Mouse (Mus musculus) urinary bladder, postnatal 0 days (tissue): Measurements from ENCODE around the gene Tnks1bp1. TPM values are rescaled to one million over a fixed set of nuclear protein-coding genes. Genes with fewer than 3 reads are reported as not detected.

Source experiments
- polyA plus RNA-seq: library from polyadenylated mRNA; unstranded; fragments of >200 nt; fragmentation: Nextera tagmentation; extraction: Ambion mirVana; gene quantifications from 2 replicates; pipeline ENCODE4 v1.2.1, GENCODE M21; 2015

Tnks1bp1 gene
- polyA plus RNA-seq, result 33.8 and 45.0 TPM in 2 replicates

GRCm38 (mm10) chr2:85047596-85048167, at the start of gene Tnks1bp1:
Tnks1bp1 (plus strand) TSS chr2:85048022.

DNA sequence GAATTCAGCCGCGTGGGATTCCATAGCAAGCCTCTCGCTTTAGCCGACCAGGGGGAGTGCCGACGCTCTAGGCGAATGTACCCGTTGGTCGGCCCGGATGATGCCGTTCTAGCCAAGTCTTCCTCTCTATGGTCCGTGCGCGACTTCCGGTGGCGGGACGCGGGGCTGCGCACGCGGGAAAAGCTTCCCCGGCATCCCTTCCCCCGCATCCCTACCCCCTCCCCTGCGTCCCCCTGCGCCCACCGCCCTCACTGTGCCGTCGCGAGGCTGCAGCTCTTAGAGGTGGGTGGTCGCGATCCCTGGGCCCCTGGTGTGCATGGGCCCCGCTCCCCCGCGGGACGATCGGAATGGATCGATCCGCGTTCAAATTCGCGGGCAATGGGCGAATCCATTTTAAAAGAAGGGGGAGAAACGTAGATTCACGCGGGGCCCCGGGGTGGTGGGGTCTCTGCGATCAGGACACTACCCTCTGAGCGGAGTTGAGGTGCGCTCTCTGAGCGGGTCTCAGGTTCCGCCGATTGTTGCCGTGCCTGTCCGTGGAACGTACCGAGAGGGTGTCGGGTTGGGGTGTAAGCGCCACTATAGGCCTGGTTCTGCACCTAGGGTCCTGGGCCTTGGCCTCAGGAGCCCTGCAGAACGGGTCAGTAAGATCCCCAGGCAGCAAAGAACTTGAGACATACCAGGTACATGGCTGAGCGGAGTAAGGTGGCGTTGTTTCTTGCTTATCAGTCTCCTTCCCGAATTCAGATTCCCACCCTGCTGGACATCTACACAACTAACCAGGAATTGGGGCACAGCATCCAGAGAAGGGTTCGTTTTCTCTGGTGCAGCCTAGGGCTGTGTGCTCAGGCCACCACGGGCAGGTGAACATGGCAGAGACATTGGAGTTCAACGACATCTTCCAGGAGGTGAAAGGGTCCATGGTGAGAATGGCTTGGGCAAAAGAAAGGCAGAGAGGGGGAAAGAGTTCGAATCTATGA, 10.5 kb upstream of the Tnks1bp1 start, which contains the start of the genes Ssrp1 and P2rx3:
TSS of gene Ssrp1 (plus strand) at position 188 of the 980 bp plus-strand sequence.
TSS of gene P2rx3 (minus strand) at position 416 of the 980 bp plus-strand sequence.

Other genes with a start within 250 kb of the Tnks1bp1 start
- gene Ube2l6, start 249.2 kb upstream of the Tnks1bp1 start, polyA plus RNA-seq, result 53.1 and 85.5 TPM in 2 replicates
- 0.07 TPM in 1 of 2 replicates, not detected in the other for gene Smtnl1, start 225.4 kb upstream of the Tnks1bp1 start, polyA plus RNA-seq
- gene Timm10, start 221.0 kb upstream of the Tnks1bp1 start, polyA plus RNA-seq, result 29.6 and 39.4 TPM in 2 replicates
- gene Slc43a1, start 209.2 kb upstream of the Tnks1bp1 start, polyA plus RNA-seq, result 8.9 and 9.0 TPM in 2 replicates
- gene Rtn4rl2, start 161.3 kb upstream of the Tnks1bp1 start, polyA plus RNA-seq, result 0.96 and 1.2 TPM in 2 replicates
- 32.2 and 39.3 TPM in 2 replicates for gene Slc43a3, start 111.4 kb upstream of the Tnks1bp1 start, polyA plus RNA-seq
- gene Prg2, start 67.6 kb upstream of the Tnks1bp1 start, polyA plus RNA-seq, result not detected in 2 replicates
- not detected in 2 replicates for gene Prg3, start 59.8 kb upstream of the Tnks1bp1 start, polyA plus RNA-seq
- 87.3 and 97.7 TPM in 2 replicates for gene Ssrp1, start 10.8 kb upstream of the Tnks1bp1 start, polyA plus RNA-seq
- 0.10 and 0.25 TPM in 2 replicates for gene P2rx3, start 10.6 kb upstream of the Tnks1bp1 start, polyA plus RNA-seq
- 10.4 and 12.2 TPM in 2 replicates for gene Aplnr, start 88.2 kb downstream of the Tnks1bp1 start, polyA plus RNA-seq
- 0.92 and 1.1 TPM in 2 replicates for gene Lrrc55, start 149.2 kb downstream of the Tnks1bp1 start, polyA plus RNA-seq